Mouse (Mus musculus) kidney, embryonic 14.5 days (tissue): ENCODE measurements around the gene Lcn2. TPM values are rescaled to one million over a fixed set of nuclear protein-coding genes. Genes with fewer than 3 reads are reported as not detected.
A peak's percentile ranks its signal among the peaks of the same experiment; 100 is the strongest.

Source experiments
- ATAC-seq: fragments of 200-750 bp; cut with Nextera tagmentation; 2 replicates; pipeline ENCODE4 v1.8.0; 2017; ENCODE audit warnings: moderate number of reproducible peaks, mild to moderate bottlenecking, moderate TSS enrichment, moderate library complexity; ENCODE audit not compliant: low FRiP score, low TSS enrichment
- H3K27ac ChIP-seq: fragments of 300-500 bp; sonication (generic); 2 replicates; pipeline ENCODE4 v1.5.1; 2014; ENCODE audit warnings: low read depth, mild to moderate bottlenecking, low read length, moderate library complexity, mixed read lengths
- H3K27me3 ChIP-seq: fragments of 300-500 bp; sonication (generic); 2 replicates; pipeline ENCODE4 v1.6.1; 2014; ENCODE audit warnings: mild to moderate bottlenecking, low read length; ENCODE audit not compliant: control insufficient read depth, insufficient read depth
- H3K36me3 ChIP-seq: fragments of 300-500 bp; sonication (generic); 2 replicates; pipeline ENCODE4 v1.6.1; 2014; ENCODE audit warnings: low read length, mixed read lengths; ENCODE audit not compliant: control insufficient read depth, insufficient read depth
- H3K4me1 ChIP-seq: fragments of 300-500 bp; sonication (generic); 2 replicates; pipeline ENCODE4 v1.6.1; 2014; ENCODE audit warnings: low read length, mixed read lengths; ENCODE audit not compliant: control insufficient read depth, insufficient read depth
- H3K4me2 ChIP-seq: fragments of 300-500 bp; sonication (generic); replicated peaks from 2 replicates; pipeline ENCODE4 v1.6.1; 2014; ENCODE audit warnings: low read depth, mild to moderate bottlenecking, low read length
- H3K4me3 ChIP-seq: fragments of 300-500 bp; sonication (generic); 2 replicates; pipeline ENCODE4 v1.5.1; 2014; ENCODE audit warnings: mild to moderate bottlenecking, low read length
- H3K9ac ChIP-seq: fragments of 300-500 bp; sonication (generic); 2 replicates; pipeline ENCODE4 v1.6.1; 2014; ENCODE audit warnings: low read depth, mild to moderate bottlenecking, low read length, moderate library complexity
- H3K9me3 ChIP-seq: fragments of 300-500 bp; sonication (generic); 2 replicates; pipeline ENCODE4 v1.6.1; 2016; ENCODE audit warnings: low read length; ENCODE audit not compliant: control insufficient read depth
- WGBS: fragments of 180-500 bp; shearing (Covaris S2); extraction: QIAGEN DNeasy Blood & Tissue Kit; methylation state at CpG from one replicate; pipeline ENCODE4 v1.1.7; 2014; 5-methylcytosine and 5-hydroxymethylcytosine counted together
- polyA plus RNA-seq: library from polyadenylated mRNA; unstranded; fragments of >200 nt; fragmentation: Nextera tagmentation; extraction: Ambion mirVana; gene quantifications from 2 replicates; pipeline ENCODE4 v1.2.1, GENCODE M21; 2014

The Lcn2 gene
- polyA plus RNA-seq, 1 experiment from 2014 or later: 1.6 TPM

GRCm38 (mm10) chr2:32416556-32416955, 28.5 kb upstream of the Lcn2 start:
- Histone ChIP-seq H3K4me2 (no peak overlapping the region), H3K9me3 (no peaks in the 10 kb centered on the region), H3K27ac (no peak overlapping the region), H3K27me3 (no peaks in the 10 kb centered on the region), H3K4me1 (peaks cover 8% of the 10 kb centered on the region), H3K36me3 (peaks cover 71% of the 10 kb centered on the region), H3K9ac (no peak overlapping the region; the same call in 1 of the 2 replicates), H3K4me3 (no peak overlapping the region)
- WGBS: 52% methylated on average over 2 of the region's 2 CpGs
- ATAC-seq: no peak

- Histone ChIP-seq H3K27me3 (no peaks in the 10 kb centered on the region), H3K9ac (no peak overlapping the region), H3K9me3 (no peaks in the 10 kb centered on the region), H3K4me2 (no peak overlapping the region), H3K4me1 (peaks cover 8% of the 10 kb centered on the region), H3K36me3 (peaks cover 67% of the 10 kb centered on the region), H3K4me3 (no peak overlapping the region), H3K27ac (no peak overlapping the region)
- WGBS: 96% methylated on average over 12 of the region's 12 CpGs
- no peak for ATAC-seq
These were observed 27.7 kb upstream of the Lcn2 start for GRCm38 (mm10) chr2:32415801-32416200.

DNA sequence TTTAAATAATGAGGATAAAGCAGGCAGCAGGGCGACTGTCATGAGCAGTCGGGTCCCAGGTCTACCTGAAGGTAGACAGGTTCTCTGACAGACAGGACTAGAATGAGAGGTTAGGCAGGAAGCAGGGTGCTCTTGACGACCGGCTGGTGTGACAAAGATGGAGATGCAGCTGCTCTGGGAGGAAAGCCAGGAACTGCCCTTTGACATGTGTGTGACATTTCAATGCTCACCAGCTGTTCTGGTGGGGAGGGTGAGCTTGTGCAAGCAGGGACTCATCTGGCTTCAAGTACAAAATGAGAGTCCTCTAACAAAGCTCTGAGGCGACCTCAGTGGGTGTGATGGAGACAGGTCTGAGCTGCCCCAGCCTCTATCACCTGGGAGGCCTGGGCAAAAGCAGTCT, 25.9 kb upstream of the Lcn2 start:
- no peak overlapping the region for H3K27ac ChIP-seq
- no peak overlapping the region for H3K4me2 ChIP-seq
- peaks cover 3% of the 10 kb centered on the region for H3K4me1 ChIP-seq
- no peaks in the 10 kb centered on the region for H3K27me3 ChIP-seq
- H3K36me3 ChIP-seq: peaks cover 49% of the 10 kb centered on the region
- 34% methylated on average over 5 of the region's 5 CpGs for WGBS
- no peak overlapping the region for H3K4me3 ChIP-seq
- H3K9ac ChIP-seq: no peak overlapping the region; the same call in 1 of the 2 replicates
- no peaks in the 10 kb centered on the region for H3K9me3 ChIP-seq
- no peak for ATAC-seq

GRCm38 (mm10) chr2:32412742-32413531, 24.9 kb upstream of the Lcn2 start:
- WGBS: 89% methylated on average over 6 of the region's 6 CpGs
- Histone ChIP-seq H3K9me3 (no peaks in the 10 kb centered on the region), H3K27me3 (no peaks in the 10 kb centered on the region), H3K9ac (no peak overlapping the region), H3K4me2 (no peak overlapping the region), H3K4me3 (no peak overlapping the region), H3K27ac (no peak overlapping the region), H3K4me1 (0 out of 2 replicates have a peak, but pooled peaks cover 7% of the 10 kb centered on the region), H3K36me3 (peaks cover 39% of the 10 kb centered on the region)
- no peak for ATAC-seq

- Histone ChIP-seq H3K36me3 (peaks cover 24% of the 10 kb centered on the region), H3K4me3 (no peak overlapping the region), H3K9ac (no peak overlapping the region), H3K4me2 (no peak overlapping the region), H3K27me3 (no peaks in the 10 kb centered on the region), H3K9me3 (no peaks in the 10 kb centered on the region), H3K4me1 (0 out of 2 replicates have a peak, but pooled peaks cover 7% of the 10 kb centered on the region), H3K27ac (no peak overlapping the region)
- 76% methylated on average over 7 of the region's 7 CpGs for WGBS
- ATAC-seq: no peak
These were observed 23.4 kb upstream of the Lcn2 start for GRCm38 (mm10) chr2:32411407-32411806.

DNA sequence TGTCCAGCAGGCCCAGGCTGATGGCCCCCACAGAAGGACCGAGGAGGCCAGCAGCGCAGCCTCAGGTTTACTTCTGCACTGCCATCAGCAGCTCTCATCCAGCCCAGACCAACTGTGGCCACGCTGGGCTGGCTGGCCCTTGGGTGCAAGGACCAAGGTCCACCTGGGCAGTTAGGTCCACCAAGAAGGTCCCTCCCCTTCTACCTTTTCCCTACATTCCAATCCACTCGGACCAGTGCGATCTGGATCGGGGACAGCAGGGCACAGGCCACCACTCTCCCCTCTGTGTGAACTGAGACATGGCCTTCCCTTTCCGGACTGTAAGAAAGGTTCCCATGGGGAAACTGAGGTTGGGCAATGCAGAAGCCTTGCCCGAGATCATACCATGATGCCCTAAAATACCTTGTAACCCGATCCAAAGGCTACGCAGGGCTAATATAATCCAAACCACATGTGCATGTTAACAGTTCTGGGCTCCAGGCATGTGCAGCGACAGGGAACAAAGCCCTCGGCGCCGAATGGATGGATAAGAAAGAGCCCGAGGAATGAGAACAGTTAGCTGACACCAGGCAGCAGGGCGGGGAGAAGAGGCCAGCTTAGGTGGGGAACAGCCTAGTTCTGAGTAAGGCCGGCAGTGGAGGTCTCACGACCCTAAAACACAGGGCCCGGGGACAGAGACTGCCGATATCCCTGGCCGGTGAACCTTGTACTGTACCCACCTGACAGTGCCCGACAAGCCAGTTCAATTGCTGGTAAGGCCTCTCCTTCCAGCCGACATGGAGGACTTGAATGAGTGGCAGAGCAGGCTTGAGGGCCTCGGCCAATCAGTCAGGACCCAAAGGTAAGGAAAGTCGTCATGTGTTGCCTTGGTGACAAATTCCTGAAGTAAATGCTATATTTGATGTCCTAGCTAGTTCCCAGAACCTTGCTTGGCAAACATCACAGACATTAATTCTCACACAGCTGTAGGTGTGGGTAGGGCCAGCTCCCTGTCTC, 20.7 kb upstream of the Lcn2 start:
- 59% methylated on average over 25 of the region's 25 CpGs for WGBS
- 0 out of 2 replicates have a peak, but pooled peaks have one; percentile 38 for ATAC-seq
- Histone ChIP-seq H3K4me3 (no peak overlapping the region), H3K9me3 (no peaks in the 10 kb centered on the region), H3K4me2 (no peak overlapping the region; the same call in 1 of the 2 replicates), H3K36me3 (no peaks in the 10 kb centered on the region), H3K9ac (no peak overlapping the region), H3K27me3 (no peaks in the 10 kb centered on the region), H3K27ac (peak overlapping the region; percentile 30; the same call in 1 of the 2 replicates), H3K4me1 (0 out of 2 replicates have a peak, but pooled peaks cover 7% of the 10 kb centered on the region)

DNA sequence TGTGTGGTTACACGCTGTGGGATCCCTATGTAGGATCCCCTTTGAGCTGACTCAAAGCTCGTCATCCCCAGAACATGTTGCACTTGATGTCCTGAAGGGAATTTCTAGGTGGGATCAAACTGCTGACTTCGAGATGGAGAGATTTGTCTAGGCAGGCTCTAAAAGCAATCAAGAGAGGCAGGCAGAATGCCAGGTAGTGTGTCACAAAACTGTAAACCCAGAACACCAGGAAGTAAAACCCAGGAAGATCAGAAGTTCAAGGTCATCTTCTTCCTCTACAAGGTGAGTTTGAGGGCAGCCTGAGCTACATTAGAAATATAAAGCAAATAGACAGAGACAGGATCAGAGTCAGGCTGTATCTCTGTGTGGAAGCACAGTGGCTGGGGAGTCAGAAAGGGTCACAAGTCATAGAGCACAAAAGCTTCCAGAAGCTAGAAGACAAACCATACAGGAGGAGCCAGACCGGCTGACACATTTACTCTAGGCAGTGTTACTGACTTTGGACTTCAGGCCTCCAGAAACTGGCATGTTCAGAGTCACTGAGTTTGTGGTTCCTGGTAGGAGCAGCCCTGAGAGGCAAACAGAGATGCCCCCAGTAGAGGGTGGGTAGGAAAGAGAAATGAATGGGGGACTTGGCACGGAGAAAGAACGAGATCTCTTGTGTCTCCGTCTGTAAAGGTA, 19.2 kb upstream of the Lcn2 start:
- Histone ChIP-seq H3K9ac (no peak overlapping the region), H3K27me3 (no peaks in the 10 kb centered on the region), H3K4me3 (no peak overlapping the region), H3K9me3 (no peaks in the 10 kb centered on the region), H3K4me1 (0 out of 2 replicates have a peak, but pooled peaks cover 7% of the 10 kb centered on the region), H3K4me2 (no peak overlapping the region), H3K36me3 (peaks cover 6% of the 10 kb centered on the region; the same call in 1 of the 2 replicates), H3K27ac (no peak overlapping the region)
- 86% methylated on average over 7 of the region's 7 CpGs for WGBS
- no peak for ATAC-seq

DNA sequence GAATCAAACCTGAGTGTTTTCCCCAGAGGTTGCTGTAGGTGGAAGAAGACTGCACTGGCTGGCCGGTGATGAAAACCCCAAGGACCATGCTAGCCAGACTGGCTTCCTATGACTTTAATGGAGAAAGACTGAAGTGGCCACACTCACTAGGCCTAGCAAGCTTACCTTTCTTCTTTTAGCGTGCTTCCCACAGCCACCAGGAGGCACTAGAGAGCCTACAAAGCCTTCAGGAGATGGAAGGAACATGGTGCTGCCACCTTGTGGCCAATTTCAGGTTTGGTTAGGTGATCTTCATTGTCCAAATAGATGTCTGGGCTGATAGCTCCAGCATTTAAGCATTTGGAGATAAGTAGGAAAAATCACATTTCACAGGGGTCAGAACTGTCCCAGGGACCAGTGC, 16.6 kb upstream of the Lcn2 start:
- no peaks in the 10 kb centered on the region for H3K27me3 ChIP-seq
- peak; percentile 36; the same call in 1 of the 2 replicates for ATAC-seq
- H3K4me2 ChIP-seq: no peak overlapping the region
- H3K9ac ChIP-seq: no peak overlapping the region
- no peaks in the 10 kb centered on the region for H3K9me3 ChIP-seq
- H3K4me3 ChIP-seq: no peak overlapping the region
- H3K4me1 ChIP-seq: 0 out of 2 replicates have a peak, but pooled peaks cover 7% of the 10 kb centered on the region
- peaks cover 23% of the 10 kb centered on the region for H3K36me3 ChIP-seq
- no peak overlapping the region for H3K27ac ChIP-seq
- 18% methylated on average over 2 of the region's 2 CpGs for WGBS
